In the genomic region with DNA sequence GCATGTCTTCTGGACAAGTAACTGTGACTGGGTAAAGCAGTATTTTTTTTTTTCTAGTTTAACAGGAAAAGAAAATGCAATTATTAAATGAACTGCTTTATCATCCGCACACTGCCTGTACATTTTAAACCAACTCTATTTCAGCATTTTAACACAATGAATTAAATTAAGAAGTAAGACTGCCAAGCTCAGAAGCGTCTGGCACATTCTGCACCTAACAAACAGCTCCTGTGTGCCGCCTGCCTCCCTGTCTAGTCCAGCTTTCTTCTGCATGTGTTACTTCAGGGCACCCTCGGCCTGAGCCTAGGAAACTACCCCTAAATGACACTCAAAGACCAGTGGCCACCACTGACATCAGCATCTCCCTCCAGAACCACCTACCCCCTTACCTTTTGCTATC, we compare ENCODE assay signal across 9 mouse cellular contexts. TPM values are rescaled to one million over a fixed set of nuclear protein-coding genes. Genes with fewer than 3 reads are reported as not detected.
A peak's percentile ranks its signal among the peaks of the same experiment; 100 is the strongest.
DNase-seq lines count a peak whose midpoint lies in the region; ATAC-seq and TF ChIP-seq lines count a peak whose summit lies in the region.
"Had no signal": no experiment of that assay in that cellular context is flagged by ENCODE, and none has a peak within 500 bp of the region (broad histone marks: within the 10 kb centered on the region; RNA-seq: fewer than 3 reads in every experiment).

No protein-coding gene starts in this region.

- H3K27ac ChIP-seq in kidney, postnatal 0 days, result no peak overlapping the region
- H3K27ac ChIP-seq in embryonic facial prominence, embryonic 13.5 days, result no peak overlapping the region
- H3K27ac ChIP-seq in forebrain, embryonic 14.5 days (ENCODE audit: low read depth, low read length), result no peak overlapping the region
- H3K27ac ChIP-seq in midbrain, embryonic 12.5 days (replicated peaks), result no peak overlapping the region

- no peak for DNase-seq in kidney, postnatal 0 days (ENCODE audit: low spot score)
- no peak for DNase-seq in kidney, postnatal 10 days
- DNase-seq in forebrain, embryonic 14.5 days (ENCODE audit: low spot score), result no peak
- DNase-seq in T-cell, adult 2 months (ENCODE audit: low spot score), result no peak
- no peak for DNase-seq in urinary bladder, postnatal 25 days (ENCODE audit: low spot score)
- DNase-seq: adrenal gland, postnatal 10 days; cerebellum, adult 9-10 months had no signal

- WGBS in kidney, postnatal 0 days, result 78% methylated on average over 4 of the region's 4 CpGs
- 62% methylated on average over 4 of the region's 4 CpGs for WGBS in embryonic facial prominence, embryonic 13.5 days
- 49% methylated on average over 4 of the region's 4 CpGs for whole genome bisulfite sequencing in forebrain, embryonic 14.5 days
- WGBS in midbrain, embryonic 12.5 days, result 83% methylated on average over 4 of the region's 4 CpGs

- H3K36me3 ChIP-seq in kidney, postnatal 0 days (ENCODE audit: insufficient read depth, low read length), result no peaks in the 10 kb centered on the region
- H3K36me3 ChIP-seq in embryonic facial prominence, embryonic 13.5 days, result peaks cover 36% of the 10 kb centered on the region
- peaks cover 6% of the 10 kb centered on the region; the same call in 1 of the 2 replicates for H3K36me3 ChIP-seq in forebrain, embryonic 14.5 days (ENCODE audit: control insufficient read depth, insufficient read depth, low read length)
- peaks cover 19% of the 10 kb centered on the region for H3K36me3 ChIP-seq in midbrain, embryonic 12.5 days

- H3K27me3 ChIP-seq in kidney, postnatal 0 days (ENCODE audit: insufficient read depth, low read length), result no peaks in the 10 kb centered on the region
- no peaks in the 10 kb centered on the region for H3K27me3 ChIP-seq in embryonic facial prominence, embryonic 13.5 days
- no peaks in the 10 kb centered on the region for H3K27me3 ChIP-seq in forebrain, embryonic 14.5 days (replicated peaks; ENCODE audit: control insufficient read depth, insufficient read depth, low read length)
- no peaks in the 10 kb centered on the region for H3K27me3 ChIP-seq in midbrain, embryonic 12.5 days

- H3K9me3 ChIP-seq in kidney, postnatal 0 days (replicated peaks; ENCODE audit: low read length), result no peaks in the 10 kb centered on the region
- no peaks in the 10 kb centered on the region for H3K9me3 ChIP-seq in embryonic facial prominence, embryonic 13.5 days
- H3K9me3 ChIP-seq in forebrain, embryonic 14.5 days (replicated peaks; ENCODE audit: control insufficient read depth, low read length), result no peaks in the 10 kb centered on the region
- H3K9me3 ChIP-seq in midbrain, embryonic 12.5 days, result no peaks in the 10 kb centered on the region

- no peak overlapping the region for H3K9ac ChIP-seq in kidney, postnatal 0 days (ENCODE audit: low read depth, low read length)
- H3K9ac ChIP-seq in embryonic facial prominence, embryonic 13.5 days, result 0 out of 2 replicates have a peak overlapping the region, but pooled peaks have one; percentile 17
- peak overlapping the region; percentile 42; the same call in 1 of the 2 replicates for H3K9ac ChIP-seq in forebrain, embryonic 14.5 days (ENCODE audit: low read length)
- H3K9ac ChIP-seq in midbrain, embryonic 12.5 days (replicated peaks), result no peak overlapping the region

- no peak for ATAC-seq in kidney, postnatal 0 days (replicated peaks; ENCODE audit: low FRiP score, low read depth)
- no peak for ATAC-seq in embryonic facial prominence, embryonic 13.5 days (ENCODE audit: insufficient number of reproducible peaks, insufficient read depth, low FRiP score, low TSS enrichment, low read depth)
- no peak for ATAC-seq in forebrain, embryonic 14.5 days
- no peak for ATAC-seq in midbrain, embryonic 12.5 days (ENCODE audit: low FRiP score, low read depth)

- no peak for TF ChIP-seq CTCF in kidney, postnatal 0 days (IDR thresholded peaks at IDR 0.05; ENCODE audit: low read depth)

- peaks cover 51% of the 10 kb centered on the region for H3K4me1 ChIP-seq in kidney, postnatal 0 days (replicated peaks; ENCODE audit: insufficient read depth, low read length)
- peaks cover 81% of the 10 kb centered on the region for H3K4me1 ChIP-seq in embryonic facial prominence, embryonic 13.5 days
- H3K4me1 ChIP-seq in forebrain, embryonic 14.5 days (ENCODE audit: control insufficient read depth, insufficient read depth, low read length), result peaks cover 53% of the 10 kb centered on the region
- peaks cover 74% of the 10 kb centered on the region for H3K4me1 ChIP-seq in midbrain, embryonic 12.5 days

- H3K4me3 ChIP-seq in kidney, postnatal 0 days (replicated peaks; ENCODE audit: low read depth, low read length), result no peak overlapping the region
- peak overlapping the region; percentile 82; the same call in 1 of the 2 replicates for H3K4me3 ChIP-seq in embryonic facial prominence, embryonic 13.5 days
- no peak overlapping the region for H3K4me3 ChIP-seq in forebrain, embryonic 14.5 days (ENCODE audit: low read depth, low read length)
- H3K4me3 ChIP-seq in midbrain, embryonic 12.5 days, result no peak overlapping the region

- H3K4me2 ChIP-seq in kidney, postnatal 0 days (ENCODE audit: low read length), result peak overlapping the region; percentile 9; the same call in 1 of the 2 replicates
- H3K4me2 ChIP-seq in embryonic facial prominence, embryonic 13.5 days, result peak overlapping the region; percentile 95
- peak overlapping the region; percentile 93 for H3K4me2 ChIP-seq in forebrain, embryonic 14.5 days (ENCODE audit: low read length)
- H3K4me2 ChIP-seq in midbrain, embryonic 12.5 days (replicated peaks), result peak overlapping the region; percentile 82

RNA-seq across cellular contexts. Expression of a gene that starts 8.7 kb away (rescaled TPM):
- polyA plus RNA-seq in kidney, postnatal 0 days (2015; fragmentation: Nextera tagmentation; extraction: Ambion mirVana), result 7.0 and 8.5 TPM in 2 replicates
- polyA plus RNA-seq in embryonic facial prominence, embryonic 13.5 days (2015; fragmentation: Nextera tagmentation; extraction: Ambion mirVana), result 7.7 and 8.7 TPM in 2 replicates
- polyA plus RNA-seq in forebrain, embryonic 14.5 days (2014; fragmentation: Nextera tagmentation; extraction: Ambion mirVana), result 3.9 and 4.0 TPM in 2 replicates
- polyA plus RNA-seq in midbrain, embryonic 12.5 days (2016; fragmentation: Nextera tagmentation; extraction: Ambion mirVana), result 7.9 and 10.0 TPM in 2 replicates

Comparison
In these comparisons a context has a peak if more than half of its experiments do, and no peak if none do; other contexts are left out.
1. H3K4me2 ChIP-seq: peak in every context shown above with its lines; median percentile 95 in embryonic facial prominence, embryonic 13.5 days; 93 in forebrain, embryonic 14.5 days; 82 in midbrain, embryonic 12.5 days; 9 in kidney, postnatal 0 days.
2. H3K9ac ChIP-seq: peak in embryonic facial prominence, embryonic 13.5 days (single experiment) and forebrain, embryonic 14.5 days (single experiment); none in kidney, postnatal 0 days (single experiment) and midbrain, embryonic 12.5 days (single experiment).